Comparison of ENCODE assay signal across 16 mouse cellular contexts in genomic region chr11:63023461-63023860, GRCm38 (mm10). TPM values are rescaled to one million over a fixed set of nuclear protein-coding genes. Genes with fewer than 3 reads are reported as not detected.
DNase-seq lines count a peak whose midpoint lies in the region; ATAC-seq lines count a peak whose summit lies in the region.
"Had no signal": no experiment of that assay in that cellular context is flagged by ENCODE, and none has a peak within 500 bp of the region (broad histone marks: within the 10 kb centered on the region; RNA-seq: fewer than 3 reads in every experiment).

No protein-coding gene starts in this region.

- no peaks in the 10 kb centered on the region for H3K27me3 ChIP-seq in forebrain, embryonic 15.5 days
- H3K27me3 ChIP-seq: limb, embryonic 12.5 days had no signal

- intact Hi-C loops in heart, postnatal 36 days (cut with DNase I): no loop called here

- no peak overlapping the region for H3K9ac ChIP-seq in forebrain, embryonic 15.5 days (replicated peaks)
- H3K9ac ChIP-seq: forebrain, postnatal 0 days; limb, embryonic 12.5 days had no signal

- no peak overlapping the region for H3K4me3 ChIP-seq in forebrain, embryonic 15.5 days
- H3K4me3 ChIP-seq: limb, embryonic 12.5 days had no signal

- WGBS in forebrain, embryonic 15.5 days: 84% methylated on average over 5 of the region's 5 CpGs

- H3K9me3 ChIP-seq in forebrain, embryonic 15.5 days: no peaks in the 10 kb centered on the region
- H3K9me3 ChIP-seq: limb, embryonic 12.5 days had no signal

- no peak overlapping the region for H3K4me2 ChIP-seq in forebrain, embryonic 15.5 days (replicated peaks)
- H3K4me2 ChIP-seq: limb, embryonic 12.5 days had no signal

- ATAC-seq in forebrain, embryonic 15.5 days (replicated peaks): no peak
- ATAC-seq: forebrain, postnatal 0 days had no signal

- peaks cover 9% of the 10 kb centered on the region for H3K4me1 ChIP-seq in forebrain, embryonic 15.5 days

- no peaks in the 10 kb centered on the region for H3K36me3 ChIP-seq in forebrain, embryonic 15.5 days
- H3K36me3 ChIP-seq: G1E; limb, embryonic 12.5 days had no signal

- peak; percentile 67 for DNase-seq in adrenal gland, adult 2 months
- no peak for DNase-seq in adrenal gland, postnatal 25 days
- peak; percentile 37 for DNase-seq in testis, postnatal 10 days (ENCODE audit: low spot score)
- DNase-seq in testis, postnatal 14 days (ENCODE audit: low spot score): no peak
- peak; percentile 58 to 63 for DNase-seq in heart, postnatal 36 days
- DNase-seq in right cerebral cortex, postnatal 4 days: no peak
- DNase-seq in right cerebral cortex, postnatal 14 days: no peak
- DNase-seq: cerebellum, adult 18-20 months; forebrain, postnatal 0 days; kidney, adult 18-20 months had no signal

- H3K27ac ChIP-seq in forebrain, embryonic 15.5 days (replicated peaks): no peak overlapping the region
- H3K27ac ChIP-seq: limb, embryonic 12.5 days; macrophage had no signal

RNA-seq across cellular contexts. Expression of gene Tekt3, which starts 38.0 kb away (rescaled TPM):
- not detected for total RNA-seq in adrenal gland, adult 2 months (2021)
- polyA plus RNA-seq in adrenal gland, adult 2 months (2012; rRNA removed): not detected in 2 replicates
- 0.18 TPM in 1 of 2 replicates, not detected in the other for total RNA-seq in adrenal gland, postnatal 25 days (2021)
- total RNA-seq in heart, postnatal 36 days (2021): not detected
- polyA plus RNA-seq in forebrain, embryonic 15.5 days (2015; fragmentation: Nextera tagmentation; extraction: Ambion mirVana): not detected in 2 replicates
- polyA plus RNA-seq: embryonic facial prominence, embryonic 11.5 days; G1E; heart, postnatal 0 days; limb, embryonic 12.5 days; macrophage had no signal

Comparison
In these comparisons a context has a peak if more than half of its experiments do, and no peak if none do; other contexts are left out.
1. DNase-seq: peak in adrenal gland, adult 2 months (single experiment), testis, postnatal 10 days (single experiment) and heart, postnatal 36 days (2 of 2); none in adrenal gland, postnatal 25 days (single experiment), testis, postnatal 14 days (single experiment), right cerebral cortex, postnatal 4 days (single experiment) and right cerebral cortex, postnatal 14 days (single experiment).